Mouse (Mus musculus) left cerebral cortex, postnatal 4 days (tissue): ENCODE measurements around the gene Ikzf3. TPM values are rescaled to one million over a fixed set of nuclear protein-coding genes. Genes with fewer than 3 reads are reported as not detected.

Experiments used
- DNase-seq: peaks from one replicate; pipeline ENCODE4 v3.0.0-alpha.2; 2022
- intact Hi-C: fragments of 180-260 bp; cut with DNase I; formaldehyde crosslinking; loops from one replicate; pipeline ENCODE4 v1.15.1; 2025
- total RNA-seq, 2 experiments: library from RNA; stranded (reverse); gene quantifications; 2 replicates each; pipeline ENCODE4 v1.2.3; 2021

Ikzf3 gene
- under 1 TPM; 0.38 to 0.46 TPM for total RNA-seq

GRCm38 (mm10) chr11:98545711-98546231 lies at the start of gene Ikzf3:
Gene Ikzf3, minus strand, starts transcription at chr11:98546031.
- no peak for DNase-seq
- intact Hi-C loops = no loop called here

DNA sequence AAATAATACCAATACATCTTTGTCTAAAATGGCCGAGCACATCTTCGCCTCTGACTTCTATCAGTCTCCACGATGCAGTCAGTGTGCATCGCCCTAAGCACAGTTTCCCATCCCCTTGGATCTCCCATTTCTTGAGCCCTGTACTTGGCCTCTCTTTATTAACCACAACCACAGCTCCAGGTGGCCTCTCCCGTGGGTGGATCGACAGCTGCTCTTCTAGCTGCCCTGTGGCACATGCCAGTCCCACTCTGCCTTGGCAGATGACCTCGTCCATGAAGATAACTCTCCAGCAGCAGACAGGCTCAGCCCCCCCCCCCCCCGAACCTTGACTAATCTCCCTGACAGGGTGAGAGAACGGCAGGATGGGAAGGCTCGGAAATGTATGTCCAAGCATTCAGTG lies 49.6 kb upstream of the Ikzf3 start:
- no peak for DNase-seq
- intact Hi-C loops = no loop called here

- no peak for DNase-seq
- intact Hi-C loops = no loop called here
These were observed 49.2 kb upstream of the Ikzf3 start for GRCm38 (mm10) chr11:98595021-98595420.

DNA sequence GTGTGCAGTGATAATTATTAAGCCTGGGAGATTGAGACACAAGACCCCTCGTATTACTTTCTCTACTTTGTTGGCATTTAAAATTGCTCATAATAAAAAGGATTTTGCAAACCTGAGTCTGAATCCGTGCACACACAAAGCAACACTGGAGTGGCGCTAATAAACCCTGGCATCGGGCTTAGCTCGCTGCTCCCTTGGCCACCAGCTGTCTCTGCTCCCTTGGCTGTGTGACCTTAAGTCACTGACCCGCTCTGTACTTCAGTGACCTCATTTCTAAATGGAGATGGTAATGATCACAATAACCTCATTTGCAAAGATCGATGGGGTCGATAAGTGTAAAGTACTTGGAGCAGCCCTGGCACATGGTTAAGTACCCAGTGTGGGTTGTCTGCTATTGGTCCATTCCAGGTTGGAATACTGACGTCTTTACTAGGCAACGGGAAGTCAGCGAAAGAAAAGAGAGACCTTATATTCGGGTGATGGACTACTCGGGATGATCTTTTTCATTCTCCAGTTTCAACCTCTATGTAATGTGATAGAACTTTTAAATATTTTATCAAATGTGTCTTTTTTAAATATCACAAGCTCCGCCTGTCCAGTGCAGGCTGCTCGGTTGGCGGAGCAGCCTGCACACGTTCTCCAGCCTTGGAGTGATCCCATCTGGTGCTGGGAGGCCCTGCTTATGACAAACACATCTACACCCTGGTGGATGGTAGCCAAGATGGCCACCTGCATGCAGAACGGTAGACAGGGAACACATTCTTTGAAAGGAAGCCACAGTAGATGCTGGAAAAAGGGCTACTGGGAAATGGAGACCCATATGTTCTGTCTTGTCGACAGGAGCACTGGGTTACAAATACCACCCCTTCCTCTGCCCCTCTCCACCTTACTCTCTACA lies 45.0 kb upstream of the Ikzf3 start:
- DNase-seq = peak; percentile 27
- intact Hi-C loops = no loop called here

DNA sequence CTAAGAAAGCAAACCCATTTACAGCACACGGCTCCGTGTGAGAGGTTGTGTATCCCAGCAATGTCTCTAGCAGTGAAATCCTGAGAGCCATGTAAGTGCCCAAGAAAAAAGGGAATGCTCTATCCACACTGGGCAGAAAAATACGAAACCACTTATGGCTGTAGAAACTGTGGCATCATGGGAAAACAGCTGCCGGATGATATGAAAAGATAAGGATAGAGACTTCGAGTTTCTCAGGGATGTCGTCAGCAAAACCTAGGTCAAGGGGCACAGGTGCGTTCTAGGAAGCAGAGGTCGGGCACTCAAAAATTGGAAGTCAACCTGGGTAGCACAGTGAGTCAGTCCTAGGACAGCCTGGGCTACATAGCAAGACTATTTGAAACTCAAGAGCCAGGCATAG lies 43.5 kb upstream of the Ikzf3 start:
- DNase-seq = no peak
- intact Hi-C loops = no loop called here

- intact Hi-C loops = no loop called here
- DNase-seq = no peak
These were observed 43.0 kb upstream of the Ikzf3 start for GRCm38 (mm10) chr11:98588833-98589281.

DNA sequence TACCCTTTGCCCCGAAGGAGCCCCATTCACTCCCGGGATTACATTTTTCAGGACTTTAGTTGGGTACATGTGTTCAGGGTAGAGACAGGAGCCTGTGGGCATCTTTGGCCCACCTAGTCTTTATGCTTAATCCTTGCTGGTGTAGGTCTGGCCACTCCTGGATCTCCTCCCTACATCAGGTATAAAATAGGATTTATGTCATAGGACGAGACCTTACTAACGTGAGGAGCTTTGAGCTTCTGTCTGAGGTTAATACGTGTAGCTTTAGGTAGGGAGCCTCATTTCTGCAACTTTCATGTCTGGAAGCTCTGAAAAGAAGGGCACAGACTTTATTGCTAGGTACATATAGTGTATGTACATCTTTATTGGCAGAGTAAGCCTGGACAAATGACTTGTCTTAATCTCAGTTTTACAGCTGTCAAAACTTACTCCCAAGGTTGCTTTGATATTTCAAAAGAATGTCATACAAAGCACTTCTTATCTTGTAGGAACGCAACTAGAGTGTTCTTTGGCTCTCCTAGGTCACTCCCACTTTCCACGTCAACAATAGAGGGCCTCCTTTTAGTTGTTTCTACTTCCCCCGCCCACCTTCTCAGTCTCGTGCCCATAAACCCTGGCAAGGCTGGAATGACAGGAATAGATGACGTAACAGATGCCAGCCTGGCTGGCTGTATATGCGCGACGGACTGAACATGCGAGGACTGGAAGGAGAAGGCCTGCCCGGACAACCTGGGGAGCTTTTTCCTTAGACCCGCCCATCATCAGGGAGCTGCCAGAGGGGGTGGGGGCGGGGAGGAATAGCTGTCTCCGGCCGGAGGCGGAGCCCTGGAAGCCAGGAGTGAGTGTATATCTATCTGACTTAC lies 42.1 kb upstream of the Ikzf3 start:
- peak; percentile 65 for DNase-seq
- intact Hi-C loops = no loop called here

DNA sequence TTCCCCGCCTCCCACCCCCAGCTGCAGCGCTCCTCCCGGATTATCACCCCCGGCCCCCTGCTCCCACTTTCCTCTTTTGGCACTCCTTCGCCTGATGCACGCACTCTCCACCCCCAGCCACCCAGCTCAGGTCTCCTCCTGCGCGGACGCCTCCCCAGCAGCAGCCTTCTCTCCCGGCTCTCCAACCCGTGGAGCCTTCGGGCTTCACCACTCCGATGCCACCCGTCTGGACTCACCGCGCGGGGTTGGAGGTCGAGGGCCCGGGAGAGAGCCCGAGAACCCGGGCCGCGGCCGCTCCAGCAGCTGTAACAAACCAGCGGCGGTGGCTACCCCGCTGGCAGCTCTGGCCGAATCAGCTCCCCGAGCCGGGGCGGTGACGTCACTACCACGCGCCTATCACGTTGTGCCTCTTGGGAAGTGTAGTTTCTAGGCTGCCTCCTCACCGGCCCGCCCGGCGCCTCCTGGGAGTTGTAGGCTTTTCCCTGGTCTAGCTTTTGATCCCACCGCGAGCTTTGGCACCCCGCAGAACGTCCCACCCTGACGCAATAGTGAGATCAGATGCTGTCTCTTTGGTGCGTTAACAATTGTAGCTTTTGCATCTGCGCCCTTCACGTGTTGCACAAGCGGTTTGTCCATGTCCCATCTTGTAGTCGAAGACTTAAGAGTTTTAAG lies 41.2 kb upstream of the Ikzf3 start, which contains the start of gene Ormdl3:
Gene Ormdl3 (minus strand): TSS at position 477 of the 672 bp plus-strand sequence.
- intact Hi-C loops = no loop called here
- peak; percentile 99 for DNase-seq

- DNase-seq = peak; percentile 24
- intact Hi-C loops = no loop called here
These were observed 40.5 kb upstream of the Ikzf3 start for GRCm38 (mm10) chr11:98586087-98586891.

DNA sequence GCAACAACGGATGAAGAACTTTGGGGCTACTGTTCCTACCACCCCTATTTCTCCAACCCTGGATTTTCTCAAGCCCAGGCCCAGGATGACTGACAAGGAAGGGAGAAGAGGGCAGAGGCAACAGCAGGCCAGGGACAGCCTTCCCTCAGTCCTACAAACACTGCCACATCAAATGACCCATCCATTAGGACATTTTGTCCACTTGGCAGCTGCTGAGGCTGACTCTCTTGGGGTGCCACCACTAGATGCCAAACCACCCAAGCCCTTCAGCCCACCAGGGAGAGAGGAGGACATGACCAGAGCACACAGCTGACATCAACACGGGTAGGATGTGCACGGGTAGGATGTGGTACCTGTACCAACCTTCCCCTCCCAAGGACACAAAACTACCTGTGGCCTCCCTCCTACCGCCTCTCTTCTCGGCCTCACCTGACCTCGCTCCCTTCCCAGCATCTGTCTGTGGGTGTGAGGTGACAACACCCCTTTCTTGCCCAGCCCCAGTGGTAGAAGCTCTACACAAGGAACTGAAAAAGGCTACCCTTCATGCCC lies 38.9 kb upstream of the Ikzf3 start:
- DNase-seq = no peak
- intact Hi-C loops = no loop called here

DNA sequence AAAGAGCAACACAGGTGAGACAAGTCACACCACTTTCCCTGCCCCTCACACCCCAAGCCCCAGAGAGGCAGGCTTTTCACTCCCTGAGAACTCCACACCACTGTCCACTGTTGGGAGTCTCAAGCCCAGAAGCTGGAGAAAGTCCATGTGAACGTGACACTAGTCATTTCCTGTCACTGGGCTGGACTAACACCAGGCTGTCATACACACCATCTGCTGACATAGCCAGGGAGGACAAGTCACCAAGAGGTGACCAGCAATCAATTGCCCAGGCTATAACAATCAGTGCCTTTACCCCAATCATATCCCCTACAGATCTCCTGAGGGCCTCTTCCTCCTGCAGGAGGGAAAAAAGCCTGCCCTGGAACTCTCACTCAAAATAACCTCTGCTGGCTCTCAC lies 38.3 kb upstream of the Ikzf3 start:
- intact Hi-C loops = no loop called here
- no peak for DNase-seq

DNA sequence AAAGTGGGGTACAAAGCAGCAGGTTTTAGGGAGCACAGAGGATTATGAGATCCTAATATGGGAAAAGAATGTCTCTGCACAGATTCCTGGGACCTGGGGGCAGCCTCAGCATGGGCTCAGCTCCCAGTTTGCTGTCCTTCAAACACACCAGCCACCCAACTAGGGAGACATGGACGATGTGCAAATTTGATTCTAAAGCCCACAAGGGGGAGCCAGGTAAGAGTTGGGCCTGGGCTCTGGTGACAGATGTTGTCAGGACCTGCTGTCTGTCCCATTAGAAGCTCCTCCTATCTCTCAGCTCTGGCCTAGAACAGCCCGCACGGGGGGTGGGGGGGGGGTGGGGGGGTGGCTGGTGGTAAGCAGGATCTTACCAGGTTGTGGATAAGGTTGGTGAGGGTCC lies 37.7 kb upstream of the Ikzf3 start:
- intact Hi-C loops = no loop called here
- no peak for DNase-seq

- DNase-seq = no peak
- intact Hi-C loops = no loop called here
These were observed 37.4 kb upstream of the Ikzf3 start for GRCm38 (mm10) chr11:98583265-98583552.

DNA sequence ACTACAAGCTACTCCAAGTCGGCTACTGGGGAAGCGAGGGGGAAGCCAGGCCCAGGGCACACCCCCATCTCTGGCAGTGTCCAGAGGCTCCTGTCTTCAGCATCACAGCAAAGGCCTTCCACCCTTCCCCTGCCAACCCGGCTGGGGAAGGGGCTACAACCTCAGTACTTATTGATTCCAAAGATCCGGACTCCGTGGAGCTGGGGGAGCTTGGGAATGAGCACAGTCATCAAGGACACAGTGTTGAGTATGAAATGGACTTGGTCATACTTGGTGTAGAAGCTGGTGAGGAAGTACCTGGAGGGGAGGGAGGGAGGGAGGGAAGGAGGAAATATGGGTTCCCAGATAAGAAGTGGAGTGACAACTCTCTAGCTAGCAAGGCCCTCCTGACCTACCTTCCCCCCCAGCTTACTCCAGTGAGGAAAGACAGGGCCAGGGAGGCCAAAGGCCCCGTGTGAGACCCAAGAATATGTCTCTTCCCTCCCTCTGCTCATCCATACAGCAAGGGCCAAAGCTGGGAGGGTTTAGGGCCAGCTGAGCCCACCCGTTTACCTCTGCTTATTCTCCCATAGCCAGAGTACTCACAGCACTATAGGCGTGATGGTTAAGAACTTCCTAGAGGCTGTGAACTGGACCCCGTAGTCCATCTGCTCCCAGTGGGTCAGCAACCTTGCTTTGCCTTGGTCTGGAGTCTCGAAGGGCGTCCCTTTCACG lies 36.9 kb upstream of the Ikzf3 start:
- intact Hi-C loops = no loop called here

GRCm38 (mm10) chr11:98582030-98582388 lies 36.2 kb upstream of the Ikzf3 start:
- intact Hi-C loops = no loop called here
- no peak for DNase-seq

More for the DNA sequence above, 36.9 kb upstream of the Ikzf3 start:
- no peak for DNase-seq

GRCm38 (mm10) chr11:98581286-98582029 lies 35.6 kb upstream of the Ikzf3 start:
- no peak for DNase-seq
- intact Hi-C loops = no loop called here

DNA sequence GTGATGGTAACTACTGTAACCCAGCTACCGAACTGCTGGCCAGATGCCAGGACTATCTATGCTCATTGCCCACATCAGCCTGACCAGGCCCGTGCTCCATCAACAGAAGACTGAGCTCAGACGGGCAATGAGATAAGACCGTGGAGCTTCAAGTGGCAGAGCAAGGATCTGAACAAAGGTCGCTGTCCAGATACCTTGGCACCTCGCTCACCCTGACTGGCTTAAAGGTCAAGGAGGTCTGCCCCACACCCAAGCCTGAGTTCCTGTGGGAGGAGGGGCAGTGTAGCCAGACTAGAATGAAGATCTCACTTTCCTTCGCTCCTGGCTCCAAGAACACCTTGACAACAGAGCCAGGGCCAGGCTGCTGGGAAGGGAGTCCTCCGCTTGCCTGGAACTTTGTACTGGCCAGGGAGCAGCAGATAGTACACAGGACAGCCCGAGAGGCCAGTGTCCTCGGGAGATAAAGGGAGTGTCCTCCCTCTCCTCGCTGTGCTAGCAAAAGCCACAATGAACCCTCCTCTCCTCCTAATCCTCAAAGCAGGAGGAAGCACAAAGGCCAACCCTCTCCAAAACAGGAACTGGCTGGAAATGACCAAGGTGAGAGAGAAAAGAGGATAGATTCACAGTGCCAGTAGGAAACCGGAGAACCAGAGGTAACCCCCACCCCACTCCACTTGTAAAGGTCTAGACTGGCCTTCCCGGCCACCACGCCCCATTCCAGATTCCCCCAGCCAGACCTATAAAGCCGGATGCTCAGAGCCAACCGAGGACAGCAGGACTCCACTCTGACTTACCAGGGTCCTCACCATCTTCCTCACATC lies 34.7 kb upstream of the Ikzf3 start:
- intact Hi-C loops = no loop called here
- no peak for DNase-seq

GRCm38 (mm10) chr11:98577776-98578175 lies 31.9 kb upstream of the Ikzf3 start:
- intact Hi-C loops = no loop called here
- no peak for DNase-seq
